Comparison of ENCODE assay signal across 30 mouse cellular contexts in the genomic region with DNA sequence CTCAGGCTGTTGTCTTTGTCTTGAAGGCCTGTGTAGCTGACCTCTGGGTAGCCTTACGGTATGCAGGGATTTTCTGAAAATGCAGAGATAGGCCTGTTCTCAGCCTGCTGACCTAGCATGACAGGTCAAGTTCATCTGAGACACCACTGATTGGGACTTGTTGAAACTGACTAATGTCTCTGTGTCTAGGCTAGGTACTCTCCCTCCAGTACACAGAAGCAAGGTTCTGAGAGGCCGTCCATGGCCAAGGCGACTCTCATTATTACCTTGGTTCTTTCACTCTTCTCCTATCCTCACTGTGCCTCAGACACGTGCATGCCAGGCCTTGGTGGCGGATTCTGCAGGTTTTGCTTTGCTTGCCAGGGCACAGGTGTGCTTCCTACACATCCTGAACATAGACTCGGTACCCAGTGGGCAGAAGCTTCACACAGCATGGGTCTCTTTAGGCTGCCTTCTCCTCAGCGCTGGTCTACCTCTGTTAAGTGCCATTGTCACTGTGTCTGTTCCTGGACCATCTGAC.
"Had no signal": no experiment of that assay in that cellular context is flagged by ENCODE, and none has a peak within 500 bp of the region (broad histone marks: within the 10 kb centered on the region; RNA-seq: fewer than 3 reads in every experiment).

No protein-coding gene starts in this region.

- H3K4me3 ChIP-seq: limb, embryonic 10.5 days; limb, embryonic 12.5 days; limb, embryonic 13.5 days; limb, embryonic 15.5 days; liver, embryonic 12.5 days; liver, embryonic 13.5 days; liver, embryonic 15.5 days; lung, embryonic 15.5 days; megakaryocyte, embryonic 14.5 days; midbrain, embryonic 10.5 days; midbrain, embryonic 12.5 days; midbrain, embryonic 13.5 days; midbrain, embryonic 15.5 days; myocyte; neural tube, embryonic 12.5 days had no signal

- DNase-seq: left cerebral cortex, postnatal 4 days; liver; liver, embryonic 13.5 days; liver, postnatal 0 days; lung, adult 18-20 months; lung, adult 2 months; lung, embryonic 14.5 days; lung, postnatal 10 days; lung, postnatal 14 days; lung, postnatal 36 days; lung, postnatal 4 days; midbrain, embryonic 14.5 days had no signal

- H3K9me3 ChIP-seq: limb, embryonic 10.5 days; limb, embryonic 12.5 days; limb, embryonic 13.5 days; limb, embryonic 15.5 days; liver, embryonic 12.5 days; liver, embryonic 13.5 days; liver, embryonic 15.5 days; lung, embryonic 15.5 days; megakaryocyte, embryonic 14.5 days; midbrain, embryonic 10.5 days; midbrain, embryonic 12.5 days; midbrain, embryonic 13.5 days; midbrain, embryonic 15.5 days; neural tube, embryonic 12.5 days had no signal

- H3K9ac ChIP-seq: limb, embryonic 12.5 days; limb, embryonic 13.5 days; limb, embryonic 15.5 days; liver, embryonic 12.5 days; liver, embryonic 13.5 days; liver, embryonic 14.5 days; liver, embryonic 15.5 days; liver, postnatal 0 days; lung, embryonic 14.5 days; lung, embryonic 15.5 days; midbrain, embryonic 12.5 days; midbrain, embryonic 13.5 days; midbrain, embryonic 15.5 days; neural tube, embryonic 12.5 days had no signal

- H3K27me3 ChIP-seq: limb, embryonic 12.5 days; limb, embryonic 13.5 days; limb, embryonic 15.5 days; liver, embryonic 12.5 days; liver, embryonic 13.5 days; liver, embryonic 15.5 days; lung, embryonic 15.5 days; megakaryocyte, embryonic 14.5 days; midbrain, embryonic 12.5 days; midbrain, embryonic 13.5 days; midbrain, embryonic 15.5 days; neural tube, embryonic 12.5 days had no signal

- H3K4me1 ChIP-seq: limb, embryonic 10.5 days; limb, embryonic 12.5 days; limb, embryonic 13.5 days; limb, embryonic 15.5 days; liver, embryonic 12.5 days; liver, embryonic 13.5 days; liver, embryonic 15.5 days; lung, embryonic 15.5 days; megakaryocyte, embryonic 14.5 days; midbrain, embryonic 10.5 days; midbrain, embryonic 12.5 days; midbrain, embryonic 13.5 days; midbrain, embryonic 15.5 days; neural tube, embryonic 12.5 days had no signal

- H3K36me3 ChIP-seq: limb, embryonic 10.5 days; limb, embryonic 12.5 days; limb, embryonic 13.5 days; limb, embryonic 15.5 days; liver, embryonic 12.5 days; liver, embryonic 13.5 days; liver, embryonic 15.5 days; lung, embryonic 15.5 days; midbrain, embryonic 10.5 days; midbrain, embryonic 12.5 days; midbrain, embryonic 13.5 days; midbrain, embryonic 15.5 days; neural tube, embryonic 12.5 days had no signal

- H3K27ac ChIP-seq: limb, embryonic 10.5 days; limb, embryonic 12.5 days; limb, embryonic 13.5 days; limb, embryonic 15.5 days; liver, embryonic 12.5 days; liver, embryonic 13.5 days; liver, embryonic 14.5 days; liver, embryonic 15.5 days; lung, embryonic 15.5 days; macrophage; midbrain, embryonic 10.5 days; midbrain, embryonic 12.5 days; midbrain, embryonic 13.5 days; midbrain, embryonic 15.5 days; neural tube, embryonic 12.5 days had no signal

- H3K4me2 ChIP-seq: limb, embryonic 12.5 days; limb, embryonic 13.5 days; limb, embryonic 15.5 days; liver, embryonic 11.5 days; liver, embryonic 12.5 days; liver, embryonic 13.5 days; liver, embryonic 15.5 days; lung, embryonic 14.5 days; lung, embryonic 15.5 days; midbrain, embryonic 11.5 days; midbrain, embryonic 12.5 days; midbrain, embryonic 13.5 days; midbrain, embryonic 15.5 days; neural tube, embryonic 12.5 days had no signal
